Mouse (Mus musculus) embryonic fibroblast, embryonic 13.5 days (primary cell): ENCODE data around the gene Knl1. TPM values are rescaled to one million over a fixed set of nuclear protein-coding genes. Genes with fewer than 3 reads are reported as not detected.

Source experiments
- H3K27ac ChIP-seq: 2 replicates; pipeline ENCODE4 v1.5.1; 2012; ENCODE audit warnings: low read length, control low read depth, inconsistent platforms; ENCODE audit not compliant: insufficient read depth
- H3K4me1 ChIP-seq: 2 replicates; pipeline ENCODE4 v1.6.1; 2011; ENCODE audit warnings: low read length; ENCODE audit not compliant: control insufficient read depth, insufficient read depth
- H3K4me3 ChIP-seq: 2 replicates; pipeline ENCODE4 v1.5.1; 2011; ENCODE audit warnings: mild to moderate bottlenecking, control low read depth, low read length; ENCODE audit not compliant: insufficient read depth
- CTCF ChIP-seq: IDR thresholded peaks from 2 replicates; pipeline ENCODE4 v1.5.1; 2011; ENCODE audit warnings: mild to moderate bottlenecking, control low read depth, low read length, moderate library complexity, borderline replicate concordance; ENCODE audit not compliant: insufficient read depth
- POLR2A ChIP-seq: IDR thresholded peaks from 2 replicates; pipeline ENCODE4 v1.6.1; 2011; ENCODE audit warnings: low read depth, mild to moderate bottlenecking, control low read depth, low read length, moderate library complexity
- polyA plus RNA-seq: library from polyadenylated mRNA; stranded (reverse); fragments of >200 nt; gene quantifications from 2 replicates; pipeline ENCODE4 v1.2.4, GENCODE M21; 2011; ENCODE audit warnings: low read depth; ENCODE audit not compliant: missing spikeins, insufficient read length

Knl1 gene
- polyA plus RNA-seq, 1 experiment: 33.0 TPM

GRCm38 (mm10) chr2:119152255-119152654, 105.3 kb downstream of the Knl1 start:
- Histone ChIP-seq H3K4me1 (peaks cover 4% of the 10 kb centered on the region; the same call in 1 of the 2 replicates), H3K27ac (no peak overlapping the region), H3K4me3 (no peak overlapping the region)
- TF ChIP-seq CTCF (no peak), POLR2A (no peak)

- H3K27ac ChIP-seq: no peak overlapping the region
- no peak for TF ChIP-seq POLR2A
- TF ChIP-seq CTCF: no peak
- H3K4me3 ChIP-seq: no peak overlapping the region
- peaks cover 4% of the 10 kb centered on the region; the same call in 1 of the 2 replicates for H3K4me1 ChIP-seq
Observed at GRCm38 (mm10) chr2:119154683-119155082, 107.8 kb downstream of the Knl1 start.

Other genes with a start within 250 kb of the Knl1 start
- gene Knstrn, start 233.1 kb upstream of the Knl1 start, polyA plus RNA-seq: 38.4 and 59.0 TPM in 2 replicates
- gene Ivd, start 185.2 kb upstream of the Knl1 start, polyA plus RNA-seq: 41.4 and 42.2 TPM in 2 replicates
- 12.9 and 15.3 TPM in 2 replicates for gene Bahd1, start 146.7 kb upstream of the Knl1 start, polyA plus RNA-seq
- 44.8 and 46.0 TPM in 2 replicates for gene Chst14, start 120.6 kb upstream of the Knl1 start, polyA plus RNA-seq
- gene Ccdc32, start 17.7 kb upstream of the Knl1 start, polyA plus RNA-seq: 12.1 and 12.7 TPM in 2 replicates
- 3.9 and 4.2 TPM in 2 replicates for gene Rpusd2, start 12.3 kb upstream of the Knl1 start, polyA plus RNA-seq
- gene Rad51, start 65.7 kb downstream of the Knl1 start, polyA plus RNA-seq: 21.6 and 31.6 TPM in 2 replicates
- 15.8 and 18.9 TPM in 2 replicates for gene Rmdn3, start 109.9 kb downstream of the Knl1 start, polyA plus RNA-seq
- gene Gchfr, start 120.7 kb downstream of the Knl1 start, polyA plus RNA-seq: 1.9 and 3.7 TPM in 2 replicates
- 0.32 TPM in 1 of 2 replicates, not detected in the other for gene Gm14137, start 127.4 kb downstream of the Knl1 start, polyA plus RNA-seq
- gene Zfyve19, start 161.5 kb downstream of the Knl1 start, polyA plus RNA-seq: 15.2 and 22.5 TPM in 2 replicates
- 8.1 and 9.6 TPM in 2 replicates for gene Dnajc17, start 161.7 kb downstream of the Knl1 start, polyA plus RNA-seq
- not detected in 2 replicates for gene Ppp1r14d, start 182.8 kb downstream of the Knl1 start, polyA plus RNA-seq
- 0.30 TPM in 1 of 2 replicates, not detected in the other for gene Spint1, start 190.2 kb downstream of the Knl1 start, polyA plus RNA-seq
- gene Rhov, start 224.2 kb downstream of the Knl1 start, polyA plus RNA-seq: not detected in 2 replicates
- 11.8 and 12.7 TPM in 2 replicates for gene Vps18, start 241.6 kb downstream of the Knl1 start, polyA plus RNA-seq